Mouse (Mus musculus) kidney, adult 2 months (tissue): ENCODE measurements around the gene Ndufb10.

Experiments used
- CTCF ChIP-seq: fragments of 200-500 bp; conservative IDR thresholded peaks from 2 replicates; pipeline ENCODE4 v1.5.1; 2011; ENCODE audit warnings: low read depth, mild to moderate bottlenecking, control low read depth, low read length, moderate library complexity, mixed read lengths; ENCODE audit not compliant: insufficient read depth, insufficient read length
- POLR2A ChIP-seq: fragments of 200-500 bp; IDR thresholded peaks from one replicate; pipeline ENCODE4 v1.6.1; 2011; ENCODE audit warnings: low read depth, low read length, control low read depth

- TF ChIP-seq CTCF = no peak
- no peak for TF ChIP-seq POLR2A
Observed at GRCm38 (mm10) chr17:24723881-24724180, 447 bp downstream of the Ndufb10 start.
